Mouse (Mus musculus) frontal cortex, postnatal 14 days (tissue): ENCODE measurements around the gene 2700097O09Rik.
A peak's percentile ranks its signal among the peaks of the same experiment; 100 is the strongest.
"Not testable (repeated sequence)": the region's sequence is repeated elsewhere in the genome, so short reads cannot be mapped to it uniquely, and the experiment has no call there.

Experiments
- DNase-seq, 2 experiments: peaks; one replicate each; pipeline ENCODE4 v3.0.0; 2022; ENCODE audit warnings: low spot score in 2 of 2

Gene 2700097O09Rik

DNA sequence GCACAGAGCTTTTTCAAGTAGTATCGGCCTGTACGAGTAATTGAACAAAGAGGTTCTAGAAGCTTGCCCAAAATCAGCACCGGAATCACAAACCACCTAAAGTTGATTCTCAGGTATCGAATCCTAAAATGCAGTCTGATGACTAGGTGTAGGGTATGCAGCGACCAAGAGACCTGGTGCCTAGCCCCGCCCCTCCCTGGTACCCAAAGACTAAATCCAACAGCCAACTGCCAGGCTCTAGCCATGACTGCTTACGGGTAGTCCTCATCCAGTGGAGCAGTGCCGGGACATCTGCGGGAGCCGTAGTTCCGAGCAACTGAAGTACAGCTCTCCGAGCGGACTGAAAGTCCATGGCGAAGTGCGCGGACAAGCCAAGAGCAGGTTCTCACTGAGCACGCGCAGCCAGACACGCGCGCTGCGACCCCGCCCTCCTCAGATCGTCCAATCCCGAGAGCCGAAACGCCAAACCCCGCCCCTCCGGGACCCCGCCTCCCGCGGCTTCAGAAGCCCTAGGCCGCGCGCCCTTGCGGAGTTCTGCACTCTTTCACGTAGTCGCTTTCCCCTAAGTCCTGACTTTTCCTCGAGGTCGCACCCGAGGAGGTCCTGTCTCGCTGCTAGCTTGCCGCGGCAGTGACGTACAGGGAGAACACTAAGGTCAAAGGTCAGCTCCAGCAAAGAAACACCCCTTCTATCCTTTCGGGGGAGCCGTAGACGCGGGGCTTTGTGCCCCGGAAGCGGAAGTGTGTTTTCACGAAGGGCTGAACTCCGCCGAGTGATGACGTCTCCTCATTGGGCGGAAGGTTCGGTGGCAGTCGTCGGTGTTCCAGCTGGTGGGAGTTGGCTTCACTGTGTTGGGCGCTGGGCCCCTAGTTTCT lies at the start of gene 2700097O09Rik, which contains the start of gene Srp54a:
Gene 2700097O09Rik, minus strand, starts transcription at position 385 of the 875 bp plus-strand sequence.
Gene Srp54a, plus strand, starts transcription at position 537 of the 875 bp plus-strand sequence.
- DNase-seq = peak; percentile 91 to 92

DNA sequence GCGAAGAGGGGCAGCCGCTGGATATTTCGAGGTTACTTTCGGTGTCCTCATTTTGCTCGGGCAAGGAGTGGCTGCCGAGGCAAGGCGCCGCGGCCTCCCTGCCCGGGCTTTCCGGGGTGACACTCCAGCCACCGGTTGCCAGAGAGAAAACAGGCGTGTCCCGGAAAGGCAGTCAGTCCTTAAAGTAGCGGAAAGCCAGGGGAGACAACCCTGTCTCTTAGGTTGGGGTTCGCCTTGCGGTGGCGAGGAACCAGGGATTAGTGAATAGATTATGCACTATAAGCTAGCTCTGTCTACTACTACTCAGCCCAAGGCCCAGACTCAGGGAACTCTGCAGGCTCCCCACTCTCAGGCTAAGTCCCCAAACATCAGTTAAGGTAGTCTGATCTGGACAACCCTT lies 44.8 kb upstream of the 2700097O09Rik start:
- DNase-seq = not testable (repeated sequence)

DNA sequence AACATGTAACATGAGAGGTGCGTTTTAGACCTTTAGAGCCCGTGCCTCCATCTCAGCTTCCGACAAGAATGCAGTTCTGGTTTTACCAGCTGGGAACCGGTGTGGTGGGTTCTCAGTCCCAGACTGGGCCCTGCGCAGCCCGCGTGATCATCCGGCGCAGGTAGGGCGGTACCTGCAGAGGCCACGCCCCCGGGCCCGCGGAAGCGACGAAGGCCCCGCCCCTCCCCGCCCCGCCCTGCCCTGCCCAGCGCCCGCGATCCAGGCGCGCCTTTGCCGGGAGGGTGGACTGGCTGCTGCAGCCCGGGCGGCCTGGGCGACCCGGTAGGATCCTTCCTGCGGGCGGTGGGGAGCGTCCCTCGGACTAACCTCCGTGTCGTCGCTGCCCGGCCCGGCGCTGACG lies 44.3 kb upstream of the 2700097O09Rik start, which contains the start of gene Fam177a:
Gene Fam177a, plus strand, starts transcription at position 228 of the 400 bp plus-strand sequence.
- DNase-seq = not testable (repeated sequence)

DNA sequence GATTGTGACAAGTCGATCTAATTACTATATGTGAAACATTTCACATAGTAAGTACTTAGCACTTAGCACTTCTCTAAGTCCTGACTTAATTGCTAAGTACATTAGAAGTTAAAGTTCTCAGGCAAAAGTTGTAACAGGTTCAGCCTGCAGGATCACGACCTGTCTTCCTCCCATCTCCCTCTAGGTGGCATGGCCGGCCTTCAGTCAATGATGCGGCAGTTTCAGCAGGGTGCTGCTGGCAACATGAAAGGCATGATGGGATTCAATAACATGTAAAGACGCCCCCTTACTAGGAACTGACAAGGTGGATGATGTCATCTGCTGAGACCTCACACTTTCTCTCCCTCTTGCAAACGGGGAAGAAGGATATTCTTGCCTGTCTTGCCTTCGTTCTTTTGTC lies 32.7 kb upstream of the 2700097O09Rik start:
- DNase-seq = not testable (repeated sequence)

- DNase-seq = not testable (repeated sequence)
These were observed 12.2 kb upstream of the 2700097O09Rik start for GRCm38 (mm10) chr12:55092127-55092526.

DNA sequence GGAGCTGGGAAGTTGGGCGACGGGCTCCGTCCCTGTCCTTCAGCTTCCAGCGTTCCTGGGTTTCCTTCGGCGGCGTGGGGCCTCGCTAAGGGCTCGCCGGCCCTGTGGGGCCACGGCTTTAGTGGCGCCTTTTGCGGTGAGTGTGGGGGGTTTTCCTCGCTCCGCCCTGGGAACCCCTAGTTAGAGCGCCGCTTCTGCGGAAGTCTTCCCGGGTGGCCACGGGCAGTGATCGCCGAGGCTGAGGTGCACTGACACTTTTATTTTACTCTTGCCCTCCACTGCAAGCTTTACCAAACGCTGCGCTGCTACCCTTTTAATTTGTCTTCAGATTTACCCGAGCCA lies 662 bp upstream of the 2700097O09Rik start:
- DNase-seq = not testable (repeated sequence)

DNA sequence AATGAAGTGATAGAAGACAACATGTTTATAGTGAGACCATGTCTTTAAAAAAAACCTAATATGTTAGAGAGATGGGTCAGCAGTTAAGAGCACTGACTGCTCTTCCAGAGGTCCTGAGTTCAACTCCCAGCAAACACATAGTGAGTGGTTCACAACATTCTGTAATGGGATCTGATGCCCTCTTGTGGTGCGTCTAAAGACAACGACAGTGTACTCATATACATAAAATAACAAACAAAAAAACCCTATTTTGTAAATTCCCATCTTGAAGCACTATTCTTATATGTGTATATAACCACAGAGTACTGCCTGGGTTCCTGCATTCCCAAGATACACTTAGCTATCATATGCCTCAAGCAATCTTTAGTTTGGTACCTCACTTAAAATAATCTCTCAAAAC lies 1.2 kb downstream of the 2700097O09Rik start:
- DNase-seq = not testable (repeated sequence)

- no peak for DNase-seq
These were observed 4.6 kb downstream of the 2700097O09Rik start for GRCm38 (mm10) chr12:55075296-55075695.

DNA sequence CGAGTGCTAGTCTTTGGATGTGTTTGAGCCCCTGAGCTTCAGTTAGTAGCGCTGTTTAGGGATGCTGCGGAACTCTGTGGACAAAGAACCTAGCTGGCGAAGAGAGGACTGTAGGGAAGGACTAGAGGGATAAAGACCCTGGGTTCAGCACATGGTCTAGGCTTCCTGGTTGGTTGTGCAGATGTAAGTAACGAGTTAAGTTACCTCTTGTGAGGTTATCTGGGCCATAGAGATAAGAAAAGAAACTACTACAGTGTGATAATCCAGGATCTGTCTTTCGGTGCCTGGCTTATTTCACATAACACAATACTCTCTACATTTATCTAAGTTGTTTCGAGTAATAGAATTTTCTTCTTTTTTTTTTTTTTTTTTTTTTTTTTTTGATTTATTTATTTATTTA lies 6.2 kb downstream of the 2700097O09Rik start:
- no peak for DNase-seq

- DNase-seq = no peak
These were observed 7.4 kb downstream of the 2700097O09Rik start for GRCm38 (mm10) chr12:55072495-55072894.

DNA sequence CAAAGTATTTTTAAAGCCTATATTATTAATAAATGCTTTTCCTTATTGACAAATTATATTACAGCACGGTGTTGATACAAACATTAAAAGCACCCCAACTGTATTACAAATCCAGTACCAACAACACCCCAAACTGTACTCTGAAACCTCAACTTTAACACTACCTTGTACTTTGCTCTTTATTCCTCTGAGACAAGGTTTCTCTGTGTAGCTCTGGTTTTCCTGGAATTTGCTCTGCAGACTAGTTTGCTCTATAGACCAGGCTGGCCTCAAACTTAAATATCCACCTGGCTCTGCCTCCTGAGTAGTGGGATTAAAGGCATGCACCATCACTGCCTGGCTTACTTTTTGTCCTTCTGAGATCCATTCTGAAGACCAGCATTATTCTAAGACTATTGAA lies 17.8 kb downstream of the 2700097O09Rik start:
- no peak for DNase-seq

DNA sequence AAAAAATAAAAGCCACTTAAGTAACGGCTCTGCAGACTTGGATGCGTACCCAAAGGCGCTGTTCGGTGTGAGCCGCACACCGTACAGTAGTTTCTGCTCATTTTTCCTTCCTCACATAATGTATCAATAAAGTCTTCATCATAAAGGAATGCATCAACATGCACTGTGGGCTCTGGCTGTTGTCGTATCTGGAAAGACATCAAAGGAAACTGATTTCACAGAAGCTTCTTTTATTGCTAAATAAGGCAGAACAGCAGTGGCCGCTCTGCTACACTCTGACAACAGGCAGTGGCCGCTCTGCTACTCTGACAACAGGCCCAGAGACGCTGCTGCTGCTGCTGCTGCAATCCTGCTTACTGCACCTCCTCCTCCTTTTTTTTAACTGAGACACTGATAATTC lies 18.9 kb downstream of the 2700097O09Rik start:
- no peak for DNase-seq

- DNase-seq = no peak
These were observed 19.6 kb downstream of the 2700097O09Rik start for GRCm38 (mm10) chr12:55060212-55060898.

DNA sequence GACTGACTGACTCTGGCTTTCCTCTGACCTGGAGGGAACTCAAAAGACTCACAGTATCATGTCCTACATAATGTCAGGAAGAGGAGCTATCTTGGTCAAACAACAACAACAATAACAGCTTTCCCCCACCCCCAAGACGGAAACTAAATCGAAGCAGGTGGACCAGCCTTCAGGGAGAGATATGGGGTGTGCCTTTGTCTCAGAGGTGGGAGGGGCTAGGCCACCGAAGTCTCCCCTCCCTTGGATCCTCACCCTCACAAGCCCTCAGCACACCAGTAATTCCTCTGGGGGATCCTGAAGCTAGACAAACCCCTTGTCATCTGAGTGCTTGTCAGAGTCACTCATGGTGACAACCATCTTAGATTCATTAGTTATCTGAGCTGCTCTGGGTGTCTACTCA lies 20.1 kb downstream of the 2700097O09Rik start:
- DNase-seq = no peak

DNA sequence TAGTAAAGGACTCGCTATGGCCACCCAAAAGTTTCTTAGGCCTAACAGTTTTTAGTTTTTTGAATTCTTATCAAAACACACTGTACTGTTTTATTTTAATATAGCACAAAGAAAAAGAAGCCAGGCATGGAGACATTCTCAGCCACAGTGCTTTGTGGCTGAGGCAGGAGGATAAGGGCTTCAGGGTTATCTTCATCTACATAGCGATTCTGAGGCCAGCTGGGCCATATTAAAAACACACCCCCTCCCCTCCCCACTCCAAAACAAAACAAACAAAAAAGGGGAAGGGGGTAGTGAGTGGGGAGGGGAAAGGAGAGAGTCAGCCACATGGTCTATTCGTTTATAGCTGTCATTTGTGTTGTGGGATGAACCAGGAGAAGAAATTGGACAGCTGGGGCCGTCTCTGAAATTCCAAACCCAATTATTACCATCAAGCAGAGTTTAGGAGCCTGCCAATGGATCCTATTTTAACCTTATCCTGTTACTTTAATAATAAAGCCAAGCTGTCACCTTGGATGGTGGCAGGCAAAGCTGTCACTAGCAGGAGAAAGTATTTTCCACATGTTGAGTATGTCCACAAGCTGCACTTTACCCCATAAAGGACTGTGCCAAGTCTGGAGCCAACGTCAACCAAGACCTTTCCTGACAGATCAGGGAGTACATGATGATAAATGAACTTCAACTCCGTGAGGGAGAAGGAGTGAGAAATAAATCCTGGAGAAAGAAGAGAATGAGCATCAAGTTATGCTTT lies 20.9 kb downstream of the 2700097O09Rik start:
- no peak for DNase-seq

GRCm38 (mm10) chr12:55056703-55057102 lies 23.2 kb downstream of the 2700097O09Rik start:
- DNase-seq = no peak

- DNase-seq = no peak
These were observed 25.2 kb downstream of the 2700097O09Rik start for GRCm38 (mm10) chr12:55054551-55055241.

DNA sequence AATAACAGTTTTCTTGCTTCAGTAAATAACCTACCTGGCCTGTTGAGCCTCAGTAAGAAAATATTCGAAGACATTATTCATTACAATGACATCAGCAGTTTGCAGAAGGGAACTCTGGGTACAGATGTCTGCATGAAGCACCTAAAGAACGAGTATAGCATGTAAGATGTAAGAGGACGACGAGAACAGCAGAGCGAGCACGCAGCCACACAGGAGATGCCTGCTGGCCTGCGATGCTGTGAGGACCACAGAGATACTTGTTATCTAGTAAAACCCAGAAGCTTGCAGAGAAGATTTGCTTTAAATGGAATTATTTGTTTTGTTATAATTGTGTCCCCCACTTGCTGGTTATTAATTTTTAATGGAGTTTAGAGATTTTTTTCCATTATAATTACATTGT lies 26.6 kb downstream of the 2700097O09Rik start:
- DNase-seq = no peak

- DNase-seq = no peak
These were observed 28.4 kb downstream of the 2700097O09Rik start for GRCm38 (mm10) chr12:55051210-55052173.

- DNase-seq = no peak
These were observed 30.1 kb downstream of the 2700097O09Rik start for GRCm38 (mm10) chr12:55049731-55050353.
